ENCODE assay signal across 17 mouse cellular contexts in genomic region chr15:25301810-25302209, GRCm38 (mm10).
A peak's percentile ranks its signal among the peaks of the same experiment; 100 is the strongest.
DNase-seq lines count a peak whose midpoint lies in the region; ATAC-seq lines count a peak whose summit lies in the region.
"Had no signal": no experiment of that assay in that cellular context is flagged by ENCODE, and none has a peak within 500 bp of the region (broad histone marks: within the 10 kb centered on the region; RNA-seq: fewer than 3 reads in every experiment).

No protein-coding gene starts in this region.

- no peak for ATAC-seq in heart, embryonic 11.5 days (replicated peaks; ENCODE audit: insufficient number of reproducible peaks, low FRiP score, low TSS enrichment)
- peak; percentile 81 for ATAC-seq in megakaryocyte, adult 5-6 weeks (ENCODE audit: poor library complexity, severe bottlenecking)
- ATAC-seq in erythroid progenitor cell, adult 5-6 weeks (replicated peaks; ENCODE audit: low FRiP score, poor library complexity, severe bottlenecking), result no peak
- ATAC-seq: CD4-positive, CD25-positive, alpha-beta regulatory T cell, adult 4 months; intestine, postnatal 0 days; lung, postnatal 0 days; midbrain, embryonic 13.5 days had no signal

- no peak overlapping the region for H3K4me2 ChIP-seq in heart, embryonic 11.5 days
- H3K4me2 ChIP-seq: forebrain, embryonic 12.5 days; limb, embryonic 15.5 days; midbrain, embryonic 13.5 days; neural tube, embryonic 13.5 days had no signal

- no peaks in the 10 kb centered on the region for H3K9me3 ChIP-seq in heart, embryonic 11.5 days (replicated peaks; ENCODE audit: control insufficient read depth, low read length)
- H3K9me3 ChIP-seq: embryonic facial prominence, embryonic 10.5 days; forebrain, embryonic 12.5 days; limb, embryonic 15.5 days; midbrain, embryonic 13.5 days; neural tube, embryonic 13.5 days had no signal

- no peaks in the 10 kb centered on the region for H3K27me3 ChIP-seq in heart, embryonic 11.5 days (ENCODE audit: control insufficient read depth, insufficient read depth, low read length)
- H3K27me3 ChIP-seq: forebrain, embryonic 12.5 days; limb, embryonic 15.5 days; midbrain, embryonic 13.5 days; neural tube, embryonic 13.5 days had no signal

- H3K27ac ChIP-seq in heart, embryonic 11.5 days (ENCODE audit: low read depth, low read length), result no peak overlapping the region
- H3K27ac ChIP-seq: embryonic facial prominence, embryonic 10.5 days; forebrain, embryonic 12.5 days; limb, embryonic 15.5 days; midbrain, embryonic 13.5 days; neural tube, embryonic 13.5 days had no signal

- H3K4me1 ChIP-seq in heart, embryonic 11.5 days (ENCODE audit: control insufficient read depth, insufficient read depth, low read length), result no peaks in the 10 kb centered on the region
- H3K4me1 ChIP-seq: embryonic facial prominence, embryonic 10.5 days; limb, embryonic 15.5 days; neural tube, embryonic 13.5 days had no signal

- no peak overlapping the region for H3K4me3 ChIP-seq in heart, embryonic 11.5 days (ENCODE audit: low read depth, low read length)
- H3K4me3 ChIP-seq: embryonic facial prominence, embryonic 10.5 days; forebrain, embryonic 12.5 days; limb, embryonic 15.5 days; midbrain, embryonic 13.5 days; neural tube, embryonic 13.5 days had no signal

- no peaks in the 10 kb centered on the region for H3K36me3 ChIP-seq in heart, embryonic 11.5 days (ENCODE audit: control insufficient read depth, insufficient read depth, low read length)
- H3K36me3 ChIP-seq: embryonic facial prominence, embryonic 10.5 days; forebrain, embryonic 12.5 days; limb, embryonic 15.5 days; midbrain, embryonic 13.5 days; neural tube, embryonic 13.5 days had no signal

- intact Hi-C loops in left cerebral cortex, postnatal 4 days (cut with DNase I), result no loop called here

- peak; percentile 21 for DNase-seq in heart, adult 8-10 months (ENCODE audit: low spot score)
- DNase-seq in A20 (ENCODE audit: low read depth, low spot score), result peak; percentile 62
- peak; percentile 59 for DNase-seq in R1 (ENCODE audit: low read depth, low spot score)
- DNase-seq in frontal cortex, postnatal 25 days (ENCODE audit: low spot score in 2 of 2), result no peak
- no peak for DNase-seq in left cerebral cortex, postnatal 4 days
- DNase-seq: cerebellum, adult 9-11 months had no signal

- H3K9ac ChIP-seq in heart, embryonic 11.5 days (ENCODE audit: low read depth, low read length), result no peak overlapping the region
- H3K9ac ChIP-seq: forebrain, embryonic 12.5 days; limb, embryonic 15.5 days; midbrain, embryonic 13.5 days; neural tube, embryonic 13.5 days had no signal

- 55% methylated on average over 3 of the region's 3 CpGs for WGBS in heart, embryonic 11.5 days (ENCODE audit: insufficient replicate concordance)

Comparison
In these comparisons a context has a peak if more than half of its experiments do, and no peak if none do; other contexts are left out.
1. DNase-seq: peak in heart, adult 8-10 months (single experiment), A20 (single experiment) and R1 (single experiment); none in frontal cortex, postnatal 25 days (0 of 2) and left cerebral cortex, postnatal 4 days (single experiment).